Mouse (Mus musculus): ENCODE results near the gene Bmper.

The Bmper gene

GRCm38 (mm10) chr9:23222841-23223548 is at the start of gene Bmper:
Gene Bmper (plus strand): TSS chr9:23223076.
- peak; percentile 77 to 81 for DNase-seq (ENCODE audit: low spot score in 2 of 2)

- DNase-seq (ENCODE audit: low spot score in 2 of 2) = peak; percentile 57 to 59
These were observed 45.4 kb upstream of the Bmper start for GRCm38 (mm10) chr9:23177476-23177875.

- DNase-seq (ENCODE audit: low spot score in 2 of 2) = no peak
These were observed 35.7 kb upstream of the Bmper start for GRCm38 (mm10) chr9:23187181-23187580.

GRCm38 (mm10) chr9:23188136-23188535 is 34.7 kb upstream of the Bmper start:
- DNase-seq (ENCODE audit: low spot score in 2 of 2) = no peak

- no peak for DNase-seq (ENCODE audit: low spot score in 2 of 2)
These were observed 31.9 kb upstream of the Bmper start for GRCm38 (mm10) chr9:23190950-23191349.

- DNase-seq (ENCODE audit: low spot score in 2 of 2) = no peak
These were observed 31.4 kb upstream of the Bmper start for GRCm38 (mm10) chr9:23191431-23191830.

- no peak for DNase-seq (ENCODE audit: low spot score in 2 of 2)
These were observed 30.1 kb upstream of the Bmper start for GRCm38 (mm10) chr9:23192567-23193331.

- DNase-seq (ENCODE audit: low spot score in 2 of 2) = no peak
These were observed 23.9 kb upstream of the Bmper start for GRCm38 (mm10) chr9:23198996-23199395.

- no peak for DNase-seq (ENCODE audit: low spot score in 2 of 2)
These were observed 23.0 kb upstream of the Bmper start for GRCm38 (mm10) chr9:23199841-23200240.

GRCm38 (mm10) chr9:23200828-23201227 is 22.0 kb upstream of the Bmper start:
- no peak for DNase-seq (ENCODE audit: low spot score in 2 of 2)

- DNase-seq (ENCODE audit: low spot score in 2 of 2) = peak in 1 of 2 experiments; percentile 29
These were observed 20.4 kb upstream of the Bmper start for GRCm38 (mm10) chr9:23202431-23202830.

- peak; percentile 36 to 37 for DNase-seq (ENCODE audit: low spot score in 2 of 2)
These were observed 18.3 kb upstream of the Bmper start for GRCm38 (mm10) chr9:23204339-23205288.

GRCm38 (mm10) chr9:23205304-23205703 is 17.6 kb upstream of the Bmper start:
- DNase-seq (ENCODE audit: low spot score in 2 of 2) = no peak

GRCm38 (mm10) chr9:23205757-23206156 is 17.1 kb upstream of the Bmper start:
- DNase-seq (ENCODE audit: low spot score in 2 of 2) = no peak

- no peak for DNase-seq (ENCODE audit: low spot score in 2 of 2)
These were observed 16.7 kb upstream of the Bmper start for GRCm38 (mm10) chr9:23206181-23206580.

GRCm38 (mm10) chr9:23212303-23212702 is 10.6 kb upstream of the Bmper start:
- peak; percentile 80 to 86 for DNase-seq (ENCODE audit: low spot score in 2 of 2)

GRCm38 (mm10) chr9:23219754-23220153 is 3.1 kb upstream of the Bmper start:
- DNase-seq (ENCODE audit: low spot score in 2 of 2) = no peak

- peak in 1 of 2 experiments; percentile 38 for DNase-seq (ENCODE audit: low spot score in 2 of 2)
These were observed 900 bp upstream of the Bmper start for GRCm38 (mm10) chr9:23221976-23222375.

GRCm38 (mm10) chr9:23222492-23222840 is 410 bp upstream of the Bmper start:
- DNase-seq (ENCODE audit: low spot score in 2 of 2) = peak; percentile 32 to 44

- DNase-seq (ENCODE audit: low spot score in 2 of 2) = peak in 1 of 2 experiments; percentile 37
These were observed 737 bp downstream of the Bmper start for GRCm38 (mm10) chr9:23223549-23224077.

- DNase-seq (ENCODE audit: low spot score in 2 of 2) = no peak
These were observed 10.7 kb downstream of the Bmper start for GRCm38 (mm10) chr9:23233464-23234121.
